Mouse (Mus musculus) heart, postnatal 0 days (tissue): ENCODE data around the gene Flt3. TPM values are rescaled to one million over a fixed set of nuclear protein-coding genes. Genes with fewer than 3 reads are reported as not detected.

Experiments used
- ATAC-seq: fragments of 200-750 bp; cut with Nextera tagmentation; 2 replicates; pipeline ENCODE4 v1.8.0; 2017; ENCODE audit warnings: low read depth, moderate number of reproducible peaks, moderate library complexity; ENCODE audit not compliant: insufficient read depth
- DNase-seq: peaks from one replicate; pipeline ENCODE4 v3.0.0-alpha.2; 2016; ENCODE audit warnings: low spot score
- H3K27ac ChIP-seq: fragments of 300-500 bp; sonication (generic); 2 replicates; pipeline ENCODE4 v1.5.1; 2014; ENCODE audit warnings: low read depth, mild to moderate bottlenecking
- H3K27me3 ChIP-seq: fragments of 300-500 bp; sonication (generic); 2 replicates; pipeline ENCODE4 v1.6.1; 2014; ENCODE audit warnings: low read length, mixed read lengths; ENCODE audit not compliant: control insufficient read depth, insufficient read depth
- H3K36me3 ChIP-seq: fragments of 300-500 bp; sonication (generic); replicated peaks from 2 replicates; pipeline ENCODE4 v1.6.1; 2014; ENCODE audit warnings: low read length, mixed read lengths; ENCODE audit not compliant: control insufficient read depth, insufficient read depth
- H3K4me1 ChIP-seq: fragments of 300-500 bp; sonication (generic); 2 replicates; pipeline ENCODE4 v1.6.1; 2014; ENCODE audit warnings: antibody characterized with exemption; ENCODE audit not compliant: control insufficient read depth, insufficient read depth
- H3K4me2 ChIP-seq: fragments of 300-500 bp; sonication (generic); 2 replicates; pipeline ENCODE4 v1.6.1; 2014; ENCODE audit warnings: low read depth, mild to moderate bottlenecking, low read length, moderate library complexity
- H3K4me3 ChIP-seq: fragments of 300-500 bp; sonication (generic); 2 replicates; pipeline ENCODE4 v1.5.1; 2014; ENCODE audit warnings: low read depth, low read length
- H3K9ac ChIP-seq: fragments of 300-500 bp; sonication (generic); replicated peaks from 2 replicates; pipeline ENCODE4 v1.6.1; 2014; ENCODE audit warnings: low read depth, low read length, mixed read lengths
- H3K9me3 ChIP-seq: fragments of 300-500 bp; sonication (generic); replicated peaks from 2 replicates; pipeline ENCODE4 v1.6.1; 2016; ENCODE audit warnings: low read length; ENCODE audit not compliant: control insufficient read depth
- CTCF ChIP-seq: IDR thresholded peaks from 2 replicates; pipeline ENCODE4 v1.5.1; 2016; ENCODE audit warnings: antibody characterized with exemption, control low read depth, low read depth
- EP300 ChIP-seq: IDR thresholded peaks from 2 replicates; pipeline ENCODE4 v1.6.1; 2016; ENCODE audit warnings: antibody characterized with exemption, low read depth
- WGBS: fragments of 180-500 bp; shearing (Covaris S2); extraction: QIAGEN DNeasy Blood & Tissue Kit; methylation state at CpG from one replicate; pipeline ENCODE4 v1.1.7; 2014; 5-methylcytosine and 5-hydroxymethylcytosine counted together
- polyA plus RNA-seq: library from polyadenylated mRNA; unstranded; fragments of >200 nt; fragmentation: Nextera tagmentation; extraction: Ambion mirVana; gene quantifications from 2 replicates; pipeline ENCODE4 v1.2.1, GENCODE M21; 2015
- total RNA-seq: library from RNA; depleted of rRNA; stranded (reverse); fragments of >200 nt; gene quantifications from 2 replicates; pipeline ENCODE4 v1.2.3, GENCODE M21; 2014; ENCODE audit warnings: low replicate concordance

The Flt3 gene
- total and polyA plus RNA-seq, 2 experiments from 2014 or later: 0.05 TPM; not detected in 1

DNA sequence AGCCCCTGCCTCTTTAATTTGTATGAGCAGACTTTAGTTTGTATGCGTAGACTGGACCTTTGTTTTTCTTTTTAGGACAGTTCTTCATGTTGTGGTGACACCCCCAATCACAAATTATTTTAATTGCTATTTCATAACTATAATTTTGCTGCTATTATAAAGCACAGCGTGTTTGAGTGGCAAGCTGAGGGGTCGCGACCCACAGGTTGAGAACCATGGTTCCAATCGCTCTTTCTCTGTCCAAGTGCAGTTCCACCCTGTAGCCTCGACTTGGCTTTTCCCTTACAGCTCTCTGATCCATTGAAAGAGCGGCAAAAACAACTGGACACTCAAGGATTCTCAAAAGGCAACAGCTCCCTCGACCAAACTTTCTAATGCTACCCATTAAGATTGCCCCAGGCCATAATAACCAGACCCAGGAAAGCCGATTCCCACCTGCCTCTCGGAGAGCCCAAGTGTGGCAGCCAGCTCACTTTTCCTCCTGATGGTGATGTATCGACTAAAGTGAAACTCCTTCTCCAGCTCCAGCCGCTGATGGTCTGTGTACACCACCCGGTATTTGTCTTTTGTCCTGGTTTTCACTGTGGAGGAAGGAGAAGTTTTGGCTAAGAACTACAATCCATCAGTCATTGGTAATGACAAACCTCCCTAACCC is 97.4 kb downstream of the Flt3 start:
- Histone ChIP-seq H3K9me3 (no peaks in the 10 kb centered on the region), H3K4me1 (peaks cover 8% of the 10 kb centered on the region; the same call in 1 of the 2 replicates), H3K4me2 (no peak overlapping the region), H3K9ac (no peak overlapping the region), H3K27ac (no peak overlapping the region), H3K27me3 (peaks cover 99% of the 10 kb centered on the region), H3K36me3 (no peaks in the 10 kb centered on the region), H3K4me3 (no peak overlapping the region)
- ATAC-seq (no peak), DNase-seq (no peak)
- TF ChIP-seq CTCF (no peak), EP300 (no peak)
- WGBS: 6% methylated on average over 13 of the region's 13 CpGs

- ATAC-seq: no peak
- DNase-seq: no peak
- Histone ChIP-seq H3K4me3 (no peak overlapping the region), H3K4me1 (peaks cover 8% of the 10 kb centered on the region; the same call in 1 of the 2 replicates), H3K36me3 (no peaks in the 10 kb centered on the region), H3K27ac (no peak overlapping the region), H3K9ac (no peak overlapping the region), H3K9me3 (no peaks in the 10 kb centered on the region), H3K27me3 (peaks cover 99% of the 10 kb centered on the region), H3K4me2 (no peak overlapping the region)
- whole genome bisulfite sequencing: 5% methylated on average over 8 of the region's 8 CpGs
- no peak for TF ChIP-seq EP300
- TF ChIP-seq CTCF: no peak
Measured at GRCm38 (mm10) chr5:147302141-147302540, 98.1 kb downstream of the Flt3 start.

GRCm38 (mm10) chr5:147301781-147302070 is 98.6 kb downstream of the Flt3 start:
- ATAC-seq (no peak), DNase-seq (no peak)
- peaks cover 99% of the 10 kb centered on the region for H3K27me3 ChIP-seq
- H3K4me3 ChIP-seq: no peak overlapping the region
- H3K36me3 ChIP-seq: no peaks in the 10 kb centered on the region
- no peak overlapping the region for H3K27ac ChIP-seq
- H3K4me1 ChIP-seq: peaks cover 8% of the 10 kb centered on the region; the same call in 1 of the 2 replicates
- no peaks in the 10 kb centered on the region for H3K9me3 ChIP-seq
- TF ChIP-seq CTCF: no peak
- TF ChIP-seq EP300: no peak
- H3K9ac ChIP-seq: no peak overlapping the region
- H3K4me2 ChIP-seq: no peak overlapping the region
- WGBS: 3% methylated on average over 10 of the region's 10 CpGs

GRCm38 (mm10) chr5:147300917-147301780 is 99.1 kb downstream of the Flt3 start:
- Histone ChIP-seq H3K4me2 (no peak overlapping the region), H3K4me3 (no peak overlapping the region), H3K27ac (no peak overlapping the region), H3K36me3 (no peaks in the 10 kb centered on the region), H3K9ac (no peak overlapping the region), H3K27me3 (peaks cover 99% of the 10 kb centered on the region), H3K9me3 (no peaks in the 10 kb centered on the region), H3K4me1 (peaks cover 8% of the 10 kb centered on the region; the same call in 1 of the 2 replicates)
- DNase-seq (no peak), ATAC-seq (no peak)
- 3% methylated on average over 21 of the region's 21 CpGs for WGBS
- no peak for TF ChIP-seq EP300
- TF ChIP-seq CTCF: no peak

- no peak overlapping the region for H3K9ac ChIP-seq
- no peak for ATAC-seq
- no peak for TF ChIP-seq EP300
- TF ChIP-seq CTCF: no peak
- WGBS: 3% methylated on average over 4 of the region's 4 CpGs
- no peak overlapping the region for H3K27ac ChIP-seq
- H3K4me2 ChIP-seq: peak overlapping the region; percentile 38
- no peaks in the 10 kb centered on the region for H3K36me3 ChIP-seq
- DNase-seq: no peak
- H3K9me3 ChIP-seq: no peaks in the 10 kb centered on the region
- peaks cover 97% of the 10 kb centered on the region for H3K27me3 ChIP-seq
- peak overlapping the region; percentile 33 for H3K4me3 ChIP-seq
- peaks cover 8% of the 10 kb centered on the region; the same call in 1 of the 2 replicates for H3K4me1 ChIP-seq
Measured at GRCm38 (mm10) chr5:147300001-147300363, 100.3 kb downstream of the Flt3 start.
